Mouse (Mus musculus): ENCODE results near the gene Ccdc170. TPM values are rescaled to one million over a fixed set of nuclear protein-coding genes. Genes with fewer than 3 reads are reported as not detected.

Gene Ccdc170
- polyA plus RNA-seq, 1 experiment from 2014 or later = 0.05 TPM

- Histone ChIP-seq H3K4me2 (replicated peaks) (no peak overlapping the region), H3K4me1 (no peaks in the 10 kb centered on the region), H3K36me3 (no peaks in the 10 kb centered on the region), H3K27me3 (no peaks in the 10 kb centered on the region), H3K9me3 (no peaks in the 10 kb centered on the region), H3K9ac (replicated peaks) (no peak overlapping the region), H3K4me3 (no peak overlapping the region), H3K27ac (replicated peaks) (no peak overlapping the region)
- WGBS = 89% methylated on average over 1 of the region's 1 CpGs
- ATAC-seq (ENCODE audit: low FRiP score, low read depth) = no peak
Observed at GRCm38 (mm10) chr10:4483848-4484247, 1.5 kb downstream of the Ccdc170 start.

DNA sequence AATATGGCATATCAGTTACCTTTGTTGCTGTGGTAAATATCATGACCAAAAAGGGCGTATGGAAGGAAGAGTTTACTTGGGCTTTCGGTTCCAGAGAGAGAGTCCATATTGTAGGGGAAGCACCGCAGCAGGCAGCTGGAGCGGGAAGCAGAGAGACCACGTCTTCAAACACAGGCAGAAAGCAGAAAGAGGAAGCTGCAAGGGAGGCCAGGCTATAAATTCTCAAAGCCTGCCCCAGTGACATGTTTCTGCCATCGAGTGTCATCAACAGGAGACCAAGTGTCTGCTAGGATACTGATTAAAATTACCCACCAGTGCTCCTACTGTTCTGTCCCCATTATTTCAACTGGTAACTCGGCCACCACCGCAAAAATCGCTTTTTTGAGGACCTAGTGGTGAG is 2.7 kb downstream of the Ccdc170 start:
- no peaks in the 10 kb centered on the region for H3K9me3 ChIP-seq
- no peak overlapping the region for H3K4me2 ChIP-seq (replicated peaks)
- H3K27me3 ChIP-seq = no peaks in the 10 kb centered on the region
- H3K9ac ChIP-seq (replicated peaks) = no peak overlapping the region
- WGBS = 82% methylated on average over 9 of the region's 9 CpGs
- no peaks in the 10 kb centered on the region for H3K36me3 ChIP-seq
- H3K4me3 ChIP-seq = no peak overlapping the region
- no peaks in the 10 kb centered on the region for H3K4me1 ChIP-seq
- H3K27ac ChIP-seq (replicated peaks) = no peak overlapping the region
- no peak for ATAC-seq (ENCODE audit: low FRiP score, low read depth)

DNA sequence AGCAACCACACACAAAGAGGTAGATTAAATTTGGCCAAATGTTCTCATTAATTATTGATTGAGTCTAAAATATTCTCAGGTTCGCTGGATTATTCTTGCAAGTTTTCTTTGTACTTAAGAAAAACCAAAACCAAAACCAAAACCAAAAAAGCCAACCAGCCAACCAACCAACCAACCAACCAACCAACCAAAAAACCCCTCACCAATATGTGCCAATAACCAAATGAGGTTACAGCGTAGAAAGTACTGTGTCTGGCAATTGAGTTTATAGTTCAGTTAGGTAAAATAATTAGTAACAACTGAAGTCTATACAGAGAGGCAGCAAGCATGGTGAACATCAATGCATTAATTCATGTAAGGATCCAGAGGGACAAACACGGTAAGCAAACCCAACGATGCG is 7.6 kb downstream of the Ccdc170 start:
- no peak for ATAC-seq (ENCODE audit: low FRiP score, low read depth)
- Histone ChIP-seq H3K4me2 (replicated peaks) (no peak overlapping the region), H3K4me1 (no peaks in the 10 kb centered on the region), H3K4me3 (no peak overlapping the region), H3K27me3 (no peaks in the 10 kb centered on the region), H3K27ac (replicated peaks) (no peak overlapping the region), H3K36me3 (no peaks in the 10 kb centered on the region), H3K9me3 (no peaks in the 10 kb centered on the region), H3K9ac (replicated peaks) (no peak overlapping the region)
- WGBS = 82% methylated on average over 5 of the region's 5 CpGs

DNA sequence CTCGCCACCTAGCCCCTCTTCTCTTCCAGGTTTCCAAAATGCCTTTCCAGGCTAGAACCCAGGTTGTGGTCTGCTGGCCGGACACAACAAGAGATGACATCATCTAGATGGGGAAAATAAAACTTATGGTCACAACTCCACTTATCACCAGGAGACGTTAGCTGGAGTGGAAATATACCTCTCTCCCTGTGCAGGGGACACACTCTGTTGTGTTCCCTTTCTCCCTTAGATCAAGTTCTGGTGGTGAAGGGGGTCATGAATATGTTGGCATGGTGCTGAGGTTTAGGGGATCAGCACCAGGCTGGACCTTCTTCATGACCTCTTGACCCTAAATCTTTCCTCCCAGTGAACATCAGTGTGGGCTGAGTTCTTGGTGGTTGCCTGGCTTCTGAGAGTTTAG is 9.0 kb downstream of the Ccdc170 start:
- H3K9me3 ChIP-seq = no peaks in the 10 kb centered on the region
- 40% methylated on average over 3 of the region's 3 CpGs for WGBS
- no peak overlapping the region for H3K4me3 ChIP-seq
- H3K36me3 ChIP-seq = no peaks in the 10 kb centered on the region
- H3K4me2 ChIP-seq (replicated peaks) = no peak overlapping the region
- no peak; the same call in 1 of the 2 replicates for ATAC-seq (ENCODE audit: low FRiP score, low read depth)
- H3K9ac ChIP-seq (replicated peaks) = no peak overlapping the region
- no peaks in the 10 kb centered on the region for H3K4me1 ChIP-seq
- no peaks in the 10 kb centered on the region for H3K27me3 ChIP-seq
- no peak overlapping the region for H3K27ac ChIP-seq (replicated peaks)

DNA sequence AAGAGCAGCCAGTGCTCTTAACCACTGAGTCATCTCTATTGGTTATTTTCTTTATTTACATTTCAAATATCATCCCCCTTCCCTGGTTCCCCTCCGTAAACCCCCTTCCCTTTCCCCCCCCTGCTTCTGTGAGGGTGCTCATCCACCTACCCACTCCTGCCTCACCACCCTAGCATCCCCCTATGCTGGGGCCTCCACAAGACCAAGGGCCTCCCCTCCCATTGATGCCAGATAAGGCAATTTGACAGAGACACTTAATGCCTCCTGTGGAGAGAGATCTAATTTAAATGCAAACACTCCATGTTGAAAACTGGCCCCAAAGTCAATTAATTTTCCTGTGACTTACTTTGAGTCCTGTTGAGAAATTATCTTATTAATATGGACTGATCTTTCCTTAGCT is 9.7 kb downstream of the Ccdc170 start:
- Histone ChIP-seq H3K27me3 (no peaks in the 10 kb centered on the region), H3K36me3 (no peaks in the 10 kb centered on the region), H3K9me3 (no peaks in the 10 kb centered on the region), H3K9ac (replicated peaks) (no peak overlapping the region), H3K4me1 (no peaks in the 10 kb centered on the region), H3K4me2 (replicated peaks) (no peak overlapping the region), H3K27ac (replicated peaks) (no peak overlapping the region), H3K4me3 (no peak overlapping the region)
- 39% methylated on average over 1 of the region's 1 CpGs for WGBS
- no peak for ATAC-seq (ENCODE audit: low FRiP score, low read depth)

DNA sequence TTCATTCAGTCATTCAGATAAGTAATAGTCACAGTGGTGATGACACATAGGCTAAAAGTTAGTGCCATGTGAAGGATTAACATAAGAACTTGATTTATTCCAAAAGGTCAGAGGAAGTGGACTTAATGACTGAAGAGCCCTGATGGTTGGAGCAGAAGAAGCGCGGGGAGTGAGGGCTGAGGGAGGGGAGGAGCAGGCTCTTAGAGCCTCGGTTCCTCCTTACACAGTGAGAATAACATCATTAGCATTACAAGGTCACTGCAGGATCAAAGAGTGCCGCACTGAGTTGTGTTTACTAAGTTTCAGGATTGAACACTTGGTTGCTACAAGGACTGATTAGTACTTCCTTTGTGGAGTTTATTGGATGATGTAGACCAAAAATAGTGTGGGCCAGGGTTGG is 10.6 kb downstream of the Ccdc170 start:
- WGBS = 15% methylated on average over 4 of the region's 4 CpGs
- Histone ChIP-seq H3K9ac (replicated peaks) (no peak overlapping the region), H3K4me3 (no peak overlapping the region), H3K4me1 (no peaks in the 10 kb centered on the region), H3K9me3 (no peaks in the 10 kb centered on the region), H3K27me3 (no peaks in the 10 kb centered on the region), H3K36me3 (no peaks in the 10 kb centered on the region), H3K27ac (replicated peaks) (no peak overlapping the region), H3K4me2 (replicated peaks) (no peak overlapping the region)
- ATAC-seq (ENCODE audit: low FRiP score, low read depth) = no peak

DNA sequence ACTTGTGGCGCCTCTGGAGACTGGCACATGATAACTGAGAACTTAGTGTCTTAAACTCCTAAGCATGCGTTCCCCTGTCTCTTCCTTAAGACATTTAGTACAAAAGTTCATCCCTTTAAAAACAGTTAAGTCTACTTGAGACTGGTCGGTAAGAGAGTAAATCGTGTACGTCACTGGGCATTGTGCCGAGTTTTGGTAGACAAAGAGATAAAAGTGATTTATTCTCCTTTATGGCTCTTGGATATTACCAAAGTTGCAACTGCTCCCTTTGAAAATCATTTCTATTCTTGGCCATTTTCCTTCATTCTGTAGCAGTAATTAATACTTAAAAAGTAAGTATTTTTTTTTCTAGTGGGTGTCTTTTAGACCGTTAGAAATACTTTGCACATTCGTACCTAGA is 20.9 kb downstream of the Ccdc170 start:
- Histone ChIP-seq H3K4me1 (no peaks in the 10 kb centered on the region), H3K4me2 (replicated peaks) (no peak overlapping the region), H3K9ac (replicated peaks) (no peak overlapping the region), H3K9me3 (no peaks in the 10 kb centered on the region), H3K4me3 (no peak overlapping the region), H3K27me3 (no peaks in the 10 kb centered on the region), H3K27ac (replicated peaks) (no peak overlapping the region), H3K36me3 (no peaks in the 10 kb centered on the region)
- ATAC-seq (ENCODE audit: low FRiP score, low read depth) = no peak
- 93% methylated on average over 8 of the region's 8 CpGs for WGBS

GRCm38 (mm10) chr10:4512725-4513124 is 30.4 kb downstream of the Ccdc170 start:
- H3K4me2 ChIP-seq (replicated peaks) = no peak overlapping the region
- H3K27ac ChIP-seq (replicated peaks) = no peak overlapping the region
- no peaks in the 10 kb centered on the region for H3K36me3 ChIP-seq
- no peak for ATAC-seq (ENCODE audit: low FRiP score, low read depth)
- no peak overlapping the region for H3K4me3 ChIP-seq
- H3K9ac ChIP-seq (replicated peaks) = no peak overlapping the region
- no peaks in the 10 kb centered on the region for H3K4me1 ChIP-seq
- H3K27me3 ChIP-seq = no peaks in the 10 kb centered on the region
- WGBS = 85% methylated on average over 9 of the region's 9 CpGs
- H3K9me3 ChIP-seq = no peaks in the 10 kb centered on the region

- ATAC-seq (ENCODE audit: low FRiP score, low read depth) = no peak
Observed at GRCm38 (mm10) chr10:4517614-4518013, 35.3 kb downstream of the Ccdc170 start.

GRCm38 (mm10) chr10:4519645-4520044 is 37.3 kb downstream of the Ccdc170 start:
- Histone ChIP-seq H3K4me2 (replicated peaks) (no peak overlapping the region), H3K27me3 (no peaks in the 10 kb centered on the region), H3K9ac (replicated peaks) (no peak overlapping the region), H3K4me1 (no peaks in the 10 kb centered on the region), H3K27ac (replicated peaks) (no peak overlapping the region), H3K36me3 (no peaks in the 10 kb centered on the region), H3K9me3 (no peaks in the 10 kb centered on the region), H3K4me3 (no peak overlapping the region)
- ATAC-seq (ENCODE audit: low FRiP score, low read depth) = no peak
- 82% methylated on average over 3 of the region's 3 CpGs for WGBS

More at GRCm38 (mm10) chr10:4517614-4518013, 35.3 kb downstream of the Ccdc170 start:
- H3K4me1 ChIP-seq = no peaks in the 10 kb centered on the region
- no peak overlapping the region for H3K9ac ChIP-seq (replicated peaks)
- no peak overlapping the region for H3K4me3 ChIP-seq
- H3K27ac ChIP-seq (replicated peaks) = no peak overlapping the region
- H3K9me3 ChIP-seq = no peaks in the 10 kb centered on the region
- H3K36me3 ChIP-seq = no peaks in the 10 kb centered on the region
- H3K27me3 ChIP-seq = no peaks in the 10 kb centered on the region
- H3K4me2 ChIP-seq (replicated peaks) = no peak overlapping the region
- 85% methylated on average over 2 of the region's 2 CpGs for WGBS

- Histone ChIP-seq H3K4me1 (no peaks in the 10 kb centered on the region), H3K4me3 (no peak overlapping the region), H3K27me3 (no peaks in the 10 kb centered on the region), H3K9me3 (no peaks in the 10 kb centered on the region), H3K27ac (replicated peaks) (no peak overlapping the region), H3K36me3 (no peaks in the 10 kb centered on the region), H3K4me2 (replicated peaks) (no peak overlapping the region), H3K9ac (replicated peaks) (no peak overlapping the region)
- WGBS = 48% methylated on average over 6 of the region's 6 CpGs
- peak; percentile 27; the same call in 1 of the 2 replicates for ATAC-seq (ENCODE audit: low FRiP score, low read depth)
Observed at GRCm38 (mm10) chr10:4520394-4521102, 38.2 kb downstream of the Ccdc170 start.

- Histone ChIP-seq H3K36me3 (no peaks in the 10 kb centered on the region), H3K4me3 (no peak overlapping the region), H3K9me3 (no peaks in the 10 kb centered on the region), H3K27ac (replicated peaks) (no peak overlapping the region), H3K9ac (replicated peaks) (no peak overlapping the region), H3K4me1 (no peaks in the 10 kb centered on the region), H3K4me2 (replicated peaks) (no peak overlapping the region), H3K27me3 (no peaks in the 10 kb centered on the region)
- ATAC-seq (ENCODE audit: low FRiP score, low read depth) = no peak
- WGBS = 95% methylated on average over 3 of the region's 3 CpGs
Observed at GRCm38 (mm10) chr10:4522116-4522515, 39.8 kb downstream of the Ccdc170 start.

- H3K27me3 ChIP-seq = no peaks in the 10 kb centered on the region
- H3K9ac ChIP-seq (replicated peaks) = no peak overlapping the region
- no peak overlapping the region for H3K4me3 ChIP-seq
- ATAC-seq (ENCODE audit: low FRiP score, low read depth) = no peak
- no peaks in the 10 kb centered on the region for H3K36me3 ChIP-seq
- H3K9me3 ChIP-seq = no peaks in the 10 kb centered on the region
- no peak overlapping the region for H3K4me2 ChIP-seq (replicated peaks)
- 65% methylated on average over 4 of the region's 4 CpGs for WGBS
- H3K4me1 ChIP-seq = 0 out of 2 replicates have a peak, but pooled peaks cover 1% of the 10 kb centered on the region
- H3K27ac ChIP-seq (replicated peaks) = no peak overlapping the region
Observed at GRCm38 (mm10) chr10:4523078-4523477, 40.8 kb downstream of the Ccdc170 start.
